Mouse (Mus musculus) liver, postnatal 0 days (tissue): Measurements from ENCODE around the gene Spon1.

Experiments used
- CTCF ChIP-seq: sonication (generic); IDR thresholded peaks from 2 replicates; pipeline ENCODE4 v1.5.1; 2016; ENCODE audit warnings: antibody characterized with exemption, low read depth
- EP300 ChIP-seq: IDR thresholded peaks from 2 replicates; pipeline ENCODE4 v1.6.1; 2016; ENCODE audit warnings: antibody characterized with exemption, low read depth, mild to moderate bottlenecking

GRCm38 (mm10) chr7:113791991-113792390, 26.2 kb downstream of the Spon1 start:
- no peak for TF ChIP-seq CTCF
- no peak for TF ChIP-seq EP300
